In the genomic region with DNA sequence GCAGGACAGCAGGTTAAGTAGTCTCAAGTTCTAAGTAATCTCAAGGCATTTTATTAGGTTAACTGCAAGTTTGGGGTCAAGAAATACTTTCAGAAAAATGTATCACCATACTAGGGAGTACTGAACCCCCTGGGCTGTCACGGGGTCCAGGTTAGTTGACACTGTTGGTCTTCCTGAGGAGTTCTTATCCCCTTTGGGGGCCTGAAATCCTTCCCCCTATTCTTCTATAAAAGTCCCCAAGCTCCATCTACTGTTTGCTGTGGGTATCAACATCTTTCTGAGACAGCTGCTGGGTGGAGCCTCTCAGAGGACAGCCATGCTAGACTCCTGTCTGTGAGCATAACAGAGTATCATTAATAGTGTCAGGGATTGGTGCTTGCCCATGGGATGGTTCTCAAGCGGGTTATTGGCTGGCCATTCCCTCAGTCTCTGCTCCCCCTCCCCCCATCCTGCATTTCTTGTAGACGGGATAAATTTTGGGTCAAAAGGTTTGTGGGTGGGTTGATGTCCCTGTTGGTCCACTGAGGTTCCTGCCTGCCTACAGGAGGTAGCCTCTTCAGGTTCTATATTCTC, we compare ENCODE assay signal across 9 mouse cellular contexts.
DNase-seq lines count a peak whose midpoint lies in the region; ATAC-seq and TF ChIP-seq lines count a peak whose summit lies in the region.
"Had no signal": no experiment of that assay in that cellular context is flagged by ENCODE, and none has a peak within 500 bp of the region (broad histone marks: within the 10 kb centered on the region; RNA-seq: fewer than 3 reads in every experiment).

No protein-coding gene starts in this region.

- no peak overlapping the region for H3K4me2 ChIP-seq in liver, embryonic 13.5 days
- H3K4me2 ChIP-seq: midbrain, embryonic 12.5 days had no signal

- ATAC-seq in common myeloid progenitor, adult 5-6 weeks (replicated peaks; ENCODE audit: low read depth, poor library complexity, severe bottlenecking): 0 out of 2 replicates have a peak, but pooled peaks have one; percentile 39
- ATAC-seq in liver, embryonic 13.5 days (ENCODE audit: low read depth): 0 out of 2 replicates have a peak, but pooled peaks have one; percentile 13

- WGBS in liver, embryonic 13.5 days (ENCODE audit: insufficient replicate concordance): 53% methylated on average over 3 of the region's 3 CpGs

- peak; percentile 34 for DNase-seq in adrenal gland, postnatal 14 days
- DNase-seq in adrenal gland, adult 2 months: no peak
- peak; percentile 19 to 27 for DNase-seq in layer of hippocampus, adult 2 months (ENCODE audit: low spot score in 2 of 2)
- DNase-seq in layer of hippocampus, adult 9-10 months (ENCODE audit: low spot score): no peak
- DNase-seq in liver, embryonic 13.5 days: no peak
- peak; percentile 40 for DNase-seq in thymus, postnatal 14 days
- DNase-seq in left cerebral cortex, adult 11 months (ENCODE audit: low spot score): no peak

- H3K9me3 ChIP-seq in liver, embryonic 13.5 days (replicated peaks): no peaks in the 10 kb centered on the region
- H3K9me3 ChIP-seq: midbrain, embryonic 12.5 days had no signal

- H3K9ac ChIP-seq in liver, embryonic 13.5 days: no peak overlapping the region
- H3K9ac ChIP-seq: midbrain, embryonic 12.5 days had no signal

- peaks cover 31% of the 10 kb centered on the region for H3K4me1 ChIP-seq in liver, embryonic 13.5 days (replicated peaks)
- H3K4me1 ChIP-seq: midbrain, embryonic 12.5 days had no signal

- no peak overlapping the region for H3K4me3 ChIP-seq in layer of hippocampus, adult 2 months
- H3K4me3 ChIP-seq in liver, embryonic 13.5 days (replicated peaks): no peak overlapping the region
- H3K4me3 ChIP-seq: midbrain, embryonic 12.5 days had no signal

- 0 out of 2 replicates have a peak, but pooled peaks cover 3% of the 10 kb centered on the region for H3K36me3 ChIP-seq in liver, embryonic 13.5 days
- H3K36me3 ChIP-seq: midbrain, embryonic 12.5 days had no signal

- peak overlapping the region; percentile 49; the same call in 1 of the 2 replicates for H3K27ac ChIP-seq in layer of hippocampus, adult 2 months
- H3K27ac ChIP-seq in liver, embryonic 13.5 days: peak overlapping the region; percentile 29
- H3K27ac ChIP-seq: midbrain, embryonic 12.5 days had no signal

- H3K27me3 ChIP-seq in liver, embryonic 13.5 days: no peaks in the 10 kb centered on the region
- H3K27me3 ChIP-seq: midbrain, embryonic 12.5 days had no signal

- peak; percentile 76 for TF ChIP-seq CTCF in layer of hippocampus, adult 2 months (conservative IDR thresholded peaks at IDR 0.05)

Comparison
In these comparisons a context has a peak if more than half of its experiments do, and no peak if none do; other contexts are left out.
1. DNase-seq: peak in adrenal gland, postnatal 14 days (single experiment), layer of hippocampus, adult 2 months (2 of 2) and thymus, postnatal 14 days (single experiment); none in adrenal gland, adult 2 months (single experiment), layer of hippocampus, adult 9-10 months (single experiment), liver, embryonic 13.5 days (single experiment) and left cerebral cortex, adult 11 months (single experiment).